Mouse (Mus musculus) ES-E14 (cell line): Measurements from ENCODE around the gene Robo1. TPM values are rescaled to one million over a fixed set of nuclear protein-coding genes. Genes with fewer than 3 reads are reported as not detected.
"Not testable (repeated sequence)": the region's sequence is repeated elsewhere in the genome, so short reads cannot be mapped to it uniquely, and the experiment has no call there.

ENCODE experiments used
- DNase-seq: peaks from one replicate; pipeline ENCODE4 v3.0.0-alpha.2; 2013; ENCODE audit warnings: low read depth, low spot score
- H3K27ac ChIP-seq: 2 replicates; pipeline ENCODE4 v1.5.1; 2012; ENCODE audit warnings: low read depth, mild to moderate bottlenecking, low read length, moderate library complexity, mixed read lengths; ENCODE audit not compliant: poor library complexity, insufficient read depth, severe bottlenecking
- H3K36me3 ChIP-seq: 2 replicates; pipeline ENCODE4 v1.6.1; 2012; ENCODE audit warnings: mild to moderate bottlenecking, low read length, moderate library complexity, mixed read lengths; ENCODE audit not compliant: control insufficient read depth, poor library complexity, insufficient read depth, severe bottlenecking
- H3K4me1 ChIP-seq, 2 experiments: fragments of 150-350 bp in 1 of 2; sonication (generic) in 1 of 2; 2 replicates each; pipeline ENCODE4 v1.6.1; 2012; ENCODE audit warnings: low read length in 2 of 2, mild to moderate bottlenecking in 1 of 2, mixed read lengths in 1 of 2; ENCODE audit not compliant: control insufficient read depth in 2 of 2, insufficient read depth in 2 of 2, poor library complexity in 1 of 2
- H3K4me3 ChIP-seq, 2 experiments: fragments of 150-350 bp in 1 of 2; sonication (generic) in 1 of 2; 2 replicates each; pipeline ENCODE4 v1.5.1; 2012; ENCODE audit warnings: low read length in 2 of 2, low read depth in 1 of 2, mild to moderate bottlenecking in 1 of 2, mixed read lengths in 1 of 2; ENCODE audit not compliant: insufficient read depth in 1 of 2, poor library complexity in 1 of 2, severe bottlenecking in 1 of 2
- H3K9ac ChIP-seq: 2 replicates; pipeline ENCODE4 v1.6.1; 2012; ENCODE audit warnings: low read depth, mild to moderate bottlenecking, low read length, mixed read lengths; ENCODE audit not compliant: poor library complexity, insufficient read depth, severe bottlenecking
- H3K9me3 ChIP-seq: fragments of 150-350 bp; sonication (generic); 2 replicates; pipeline ENCODE4 v1.6.1; 2012; ENCODE audit warnings: low read depth, mild to moderate bottlenecking, low read length; ENCODE audit not compliant: control insufficient read depth, insufficient read depth
- CHD2 ChIP-seq: IDR thresholded peaks from 2 replicates; pipeline ENCODE4 v1.6.1; 2014; ENCODE audit warnings: mild to moderate bottlenecking, low read depth, low read length, inconsistent platforms
- HCFC1 ChIP-seq: IDR thresholded peaks from 2 replicates; pipeline ENCODE4 v1.6.1; 2012; ENCODE audit warnings: low read length, inconsistent platforms, borderline replicate concordance; ENCODE audit not compliant: insufficient read depth
- MAFK ChIP-seq: IDR thresholded peaks from 2 replicates; pipeline ENCODE4 v1.6.1; 2014; ENCODE audit warnings: mild to moderate bottlenecking, low read depth, low read length, inconsistent platforms; ENCODE audit not compliant: insufficient read depth
- ZC3H11A ChIP-seq: IDR thresholded peaks from 2 replicates; pipeline ENCODE4 v1.6.1; 2012; ENCODE audit warnings: low read depth, mild to moderate bottlenecking, inconsistent platforms, low read length, borderline replicate concordance
- ZNF384 ChIP-seq: IDR thresholded peaks from 2 replicates; pipeline ENCODE4 v1.6.1; 2012; ENCODE audit warnings: low read depth, low read length, inconsistent platforms
- in situ Hi-C, 2 experiments: fragments of 600-800 bp; cut with MboI; formaldehyde crosslinking; loops; one replicate each; pipeline ENCODE4 v1.15.1; 2025; ENCODE audit warnings: low sequenced_read_pairs in 2 of 2, inconsistent platforms in 1 of 2; ENCODE audit not compliant: unreplicated experiment in 2 of 2
- total RNA-seq: library from RNA; depleted of rRNA; stranded (reverse); fragments of 300-350 nt; gene quantifications from 2 replicates; pipeline ENCODE4 v1.2.3, GENCODE M21; 2012

The Robo1 gene
- total RNA-seq, 1 experiment = 20.5 TPM

DNA sequence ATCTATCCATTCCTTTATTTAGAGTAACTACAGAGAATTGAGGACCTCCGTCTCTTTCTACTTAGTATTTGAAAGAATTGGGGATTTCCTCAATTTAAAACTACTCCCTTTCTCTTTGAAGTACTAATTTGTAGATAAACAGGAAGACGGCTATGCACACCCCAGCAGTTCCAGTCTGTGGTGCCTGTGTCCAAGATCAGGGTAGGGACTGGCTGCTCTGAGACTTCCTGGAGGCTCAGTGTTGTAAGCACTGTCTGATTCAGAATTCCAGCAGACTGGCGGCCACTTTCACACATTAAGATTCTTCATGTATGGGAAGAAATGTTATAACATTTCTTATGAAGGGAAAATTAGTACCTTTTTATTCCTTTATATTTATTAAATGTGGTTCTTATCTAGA lies 230.1 kb downstream of the Robo1 start:
- Histone ChIP-seq H3K9ac (no peak overlapping the region), H3K27ac (no peak overlapping the region), H3K4me1 (no peaks in the 10 kb centered on the region), H3K36me3 (no peaks in the 10 kb centered on the region), H3K4me3 (no peak overlapping the region), H3K9me3 (no peaks in the 10 kb centered on the region)
- TF ChIP-seq ZC3H11A (no peak), ZNF384 (no peak)
- DNase-seq = no peak
- in situ Hi-C loops = no loop called here

DNA sequence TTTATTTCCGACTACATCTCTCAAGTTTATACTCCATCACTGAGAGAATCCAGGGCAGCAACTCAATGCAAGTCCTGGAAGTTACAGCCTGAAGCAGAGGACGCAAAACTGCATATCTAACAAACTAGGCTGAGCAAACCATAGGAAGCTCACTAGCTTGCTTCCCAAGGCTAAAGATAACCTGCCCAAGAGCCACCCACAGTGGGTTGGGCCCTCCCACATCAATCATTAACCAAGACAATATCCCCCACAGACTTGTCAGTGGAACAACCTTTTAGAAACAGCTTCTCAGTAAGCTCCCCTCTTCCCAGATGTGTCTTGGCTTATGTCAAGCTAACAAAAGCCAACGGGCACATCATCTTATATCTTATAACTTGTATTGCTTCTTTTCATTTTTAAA lies 235.8 kb downstream of the Robo1 start:
- no peak for DNase-seq
- no peak overlapping the region for H3K27ac ChIP-seq
- TF ChIP-seq MAFK (no peak), HCFC1 (no peak), ZNF384 (no peak), ZC3H11A (no peak), CHD2 (no peak)
- in situ Hi-C loops = no loop called here
- no peaks in the 10 kb centered on the region for H3K4me1 ChIP-seq
- H3K9me3 ChIP-seq = no peaks in the 10 kb centered on the region
- H3K36me3 ChIP-seq = no peaks in the 10 kb centered on the region
- no peak overlapping the region for H3K4me3 ChIP-seq
- H3K9ac ChIP-seq = no peak overlapping the region

DNA sequence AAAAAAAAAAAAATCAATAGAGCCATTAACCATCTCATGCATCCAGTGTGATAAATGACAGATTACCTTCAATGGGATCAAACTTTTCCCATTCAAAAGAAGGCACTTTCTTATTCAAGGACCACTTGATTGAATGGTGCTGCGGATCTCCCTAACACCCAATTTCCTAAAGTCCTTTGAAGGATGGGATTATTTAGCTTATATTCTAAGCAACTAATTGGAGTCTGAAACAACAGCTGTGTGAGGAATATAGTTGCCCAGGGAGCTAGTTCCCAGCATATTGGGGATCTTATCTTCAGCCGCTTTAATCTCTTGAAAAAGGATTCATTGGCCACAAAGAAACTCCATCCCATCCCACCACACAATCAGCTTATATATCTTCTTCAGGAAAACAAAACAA lies 236.8 kb downstream of the Robo1 start:
- H3K36me3 ChIP-seq = no peaks in the 10 kb centered on the region
- no peak overlapping the region for H3K9ac ChIP-seq
- no peak overlapping the region for H3K27ac ChIP-seq
- no peak overlapping the region for H3K4me3 ChIP-seq
- TF ChIP-seq CHD2 = no peak
- TF ChIP-seq ZNF384 = no peak
- TF ChIP-seq ZC3H11A = no peak
- TF ChIP-seq HCFC1 = no peak
- TF ChIP-seq MAFK = no peak
- H3K4me1 ChIP-seq = no peaks in the 10 kb centered on the region
- in situ Hi-C loops = no loop called here
- no peaks in the 10 kb centered on the region for H3K9me3 ChIP-seq
- no peak for DNase-seq

DNA sequence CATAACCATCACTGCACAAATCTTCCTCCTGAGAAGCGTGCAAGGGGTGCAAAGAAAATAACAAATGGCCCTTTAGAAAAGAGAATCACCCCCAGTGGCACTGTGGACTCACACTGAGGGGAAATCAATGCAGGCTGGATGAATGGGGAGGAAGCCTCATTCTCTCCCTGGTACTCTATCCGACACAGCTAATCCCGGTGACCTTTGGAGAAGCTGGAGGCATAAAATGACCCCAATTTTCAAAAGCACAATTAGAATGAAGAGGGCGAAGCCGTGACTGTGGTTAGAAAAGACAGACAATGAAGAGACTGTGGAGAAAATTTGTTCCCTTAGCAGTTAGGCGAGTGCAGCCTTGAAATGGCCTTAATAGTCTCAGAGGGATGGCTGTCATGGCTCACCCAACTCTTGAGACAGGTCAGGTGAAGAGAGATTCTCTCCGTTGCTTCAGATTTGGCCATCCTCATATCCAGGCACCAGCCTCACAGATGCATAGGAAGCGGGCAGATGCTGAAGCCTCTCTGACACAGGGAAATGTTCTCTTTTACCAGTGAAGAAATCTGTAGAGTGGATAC lies 243.7 kb downstream of the Robo1 start:
- H3K4me3 ChIP-seq = no peak overlapping the region
- H3K27ac ChIP-seq = no peak overlapping the region
- in situ Hi-C loops = no loop called here
- TF ChIP-seq MAFK = no peak
- TF ChIP-seq HCFC1 = no peak
- no peak for TF ChIP-seq ZNF384
- TF ChIP-seq ZC3H11A = no peak
- no peak for TF ChIP-seq CHD2
- no peaks in the 10 kb centered on the region for H3K4me1 ChIP-seq
- H3K36me3 ChIP-seq = no peaks in the 10 kb centered on the region
- H3K9me3 ChIP-seq = no peaks in the 10 kb centered on the region
- DNase-seq = no peak
- H3K9ac ChIP-seq = no peak overlapping the region

DNA sequence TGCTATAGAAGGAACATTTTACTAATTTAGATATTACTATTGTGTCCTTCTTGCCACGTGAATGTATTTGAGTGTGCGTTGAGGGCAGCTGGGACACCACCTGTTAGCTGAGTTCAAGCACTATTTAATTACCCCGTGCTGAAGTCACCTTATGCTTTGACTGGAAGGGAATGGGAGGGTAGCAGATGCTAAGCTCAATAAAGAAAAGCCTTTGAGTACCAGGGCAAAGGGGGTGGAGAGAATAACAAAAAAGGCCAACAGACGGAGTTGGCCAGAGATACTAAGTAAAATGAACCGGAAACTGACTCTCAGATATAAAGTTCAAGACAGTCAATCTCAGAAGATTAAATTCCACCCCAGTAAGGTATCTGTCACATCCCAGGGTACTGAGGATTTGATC lies 245.6 kb downstream of the Robo1 start:
- no peaks in the 10 kb centered on the region for H3K4me1 ChIP-seq
- in situ Hi-C loops = no loop called here
- DNase-seq = no peak

DNA sequence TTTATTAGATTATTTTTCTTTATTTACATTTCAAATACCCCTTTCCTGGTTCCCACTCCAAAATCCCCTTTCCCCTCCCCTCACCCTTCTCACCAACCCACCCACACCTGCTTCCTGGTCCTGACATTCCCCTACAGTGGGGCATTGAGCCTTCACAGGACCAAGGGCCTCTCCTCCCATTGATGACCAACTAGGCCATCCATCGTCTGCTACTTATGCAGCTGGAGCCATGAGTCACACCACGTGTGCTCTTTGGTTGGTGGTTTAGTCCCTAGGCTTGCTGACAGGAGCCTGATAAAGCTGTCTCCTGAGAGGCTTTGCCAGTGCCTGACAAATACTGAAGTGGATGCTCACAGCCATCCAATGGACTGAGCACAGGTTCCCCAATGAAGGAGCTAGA lies 254.0 kb downstream of the Robo1 start:
- H3K36me3 ChIP-seq, DNase-seq, H3K4me3 ChIP-seq, H3K4me1 ChIP-seq, H3K9me3 ChIP-seq, H3K27ac ChIP-seq, in situ Hi-C loops, H3K9ac ChIP-seq: not testable (repeated sequence)

More for the DNA sequence above, 245.6 kb downstream of the Robo1 start:
- H3K27ac ChIP-seq = no peak overlapping the region
- H3K36me3 ChIP-seq = no peaks in the 10 kb centered on the region
- H3K4me3 ChIP-seq = no peak overlapping the region
- no peaks in the 10 kb centered on the region for H3K9me3 ChIP-seq
- no peak overlapping the region for H3K9ac ChIP-seq
- TF ChIP-seq ZC3H11A = no peak
- no peak for TF ChIP-seq ZNF384
- TF ChIP-seq HCFC1 = no peak
- TF ChIP-seq CHD2 = no peak
- no peak for TF ChIP-seq MAFK
